In genomic region chr13:97441803-97442202, GRCm38 (mm10) we compare ENCODE assay signal across 8 mouse cellular contexts.
DNase-seq lines count a peak whose midpoint lies in the region; ATAC-seq and TF ChIP-seq lines count a peak whose summit lies in the region.

No protein-coding gene starts in this region.

- no peaks in the 10 kb centered on the region for H3K27me3 ChIP-seq in heart, embryonic 10.5 days (ENCODE audit: insufficient read depth, poor library complexity, severe bottlenecking)
- H3K27me3 ChIP-seq in liver, embryonic 11.5 days (replicated peaks; ENCODE audit: control insufficient read depth, insufficient read depth, low read length): no peaks in the 10 kb centered on the region; the same call in 1 of the 2 replicates
- H3K27me3 ChIP-seq in limb, embryonic 14.5 days (ENCODE audit: control insufficient read depth, insufficient read depth, low read length): no peaks in the 10 kb centered on the region

- DNase-seq in heart, embryonic 10.5 days (ENCODE audit: low spot score): no peak
- no peak for DNase-seq in heart, postnatal 14 days
- DNase-seq in liver, embryonic 11.5 days (ENCODE audit: low spot score): no peak
- no peak for DNase-seq in liver
- DNase-seq in brain, adult 2 months (ENCODE audit: low read depth, low spot score): peak; percentile 53
- no peak for DNase-seq in limb, embryonic 14.5 days (ENCODE audit: low spot score)
- no peak for DNase-seq in adrenal gland, postnatal 25 days
- no peak for DNase-seq in adrenal gland, adult 2 months

- H3K4me2 ChIP-seq in liver, embryonic 11.5 days: peak overlapping the region; percentile 43
- H3K4me2 ChIP-seq in limb, embryonic 14.5 days (replicated peaks; ENCODE audit: low read depth, low read length, severe bottlenecking): 0 out of 2 replicates have a peak overlapping the region, but pooled peaks have one; percentile 16

- H3K4me3 ChIP-seq in heart, embryonic 10.5 days: no peak overlapping the region
- H3K4me3 ChIP-seq in liver, embryonic 11.5 days (ENCODE audit: low read depth, low read length): no peak overlapping the region
- H3K4me3 ChIP-seq in limb, embryonic 14.5 days (replicated peaks; ENCODE audit: low read length): no peak overlapping the region

- H3K4me1 ChIP-seq in heart, embryonic 10.5 days: peaks cover 53% of the 10 kb centered on the region
- H3K4me1 ChIP-seq in liver, embryonic 11.5 days (replicated peaks; ENCODE audit: control insufficient read depth, insufficient read depth, low read length): peaks cover 38% of the 10 kb centered on the region
- peaks cover 35% of the 10 kb centered on the region for H3K4me1 ChIP-seq in limb, embryonic 14.5 days (ENCODE audit: control insufficient read depth, insufficient read depth, low read length)

- no peak overlapping the region for H3K9ac ChIP-seq in liver, embryonic 11.5 days (ENCODE audit: low read depth, low read length)
- no peak overlapping the region for H3K9ac ChIP-seq in limb, embryonic 14.5 days (ENCODE audit: low read depth, low read length, severe bottlenecking)

- H3K9me3 ChIP-seq in heart, embryonic 10.5 days: no peaks in the 10 kb centered on the region
- H3K9me3 ChIP-seq in liver, embryonic 11.5 days (ENCODE audit: control insufficient read depth, low read length): no peaks in the 10 kb centered on the region
- no peaks in the 10 kb centered on the region for H3K9me3 ChIP-seq in limb, embryonic 14.5 days (ENCODE audit: control insufficient read depth, low read length)

- H3K27ac ChIP-seq in heart, embryonic 10.5 days: peak overlapping the region; percentile 83
- H3K27ac ChIP-seq in liver, embryonic 11.5 days (ENCODE audit: low read depth, low read length): 0 out of 2 replicates have a peak overlapping the region, but pooled peaks have one; percentile 0
- H3K27ac ChIP-seq in limb, embryonic 14.5 days (replicated peaks; ENCODE audit: low read depth, low read length): no peak overlapping the region

- no peaks in the 10 kb centered on the region for H3K36me3 ChIP-seq in heart, embryonic 10.5 days
- no peaks in the 10 kb centered on the region for H3K36me3 ChIP-seq in liver, embryonic 11.5 days (ENCODE audit: control insufficient read depth, insufficient read depth, low read length)
- no peaks in the 10 kb centered on the region for H3K36me3 ChIP-seq in limb, embryonic 14.5 days (ENCODE audit: control insufficient read depth, insufficient read depth, low read length)

- 34% methylated on average over 2 of the region's 2 CpGs for WGBS in heart, embryonic 10.5 days
- WGBS in liver, embryonic 11.5 days: 40% methylated on average over 2 of the region's 2 CpGs
- 39% methylated on average over 2 of the region's 2 CpGs for WGBS in limb, embryonic 14.5 days

- ATAC-seq in liver, embryonic 11.5 days (replicated peaks; ENCODE audit: low FRiP score): no peak
- no peak for ATAC-seq in limb, embryonic 14.5 days (ENCODE audit: low FRiP score, low read depth)

- intact Hi-C loops in heart, postnatal 14 days (cut with DNase I): no loop called here

- no peak for TF ChIP-seq POLR2A in limb, embryonic 14.5 days (IDR thresholded peaks at IDR 0.05; ENCODE audit: borderline replicate concordance, extremely low read depth, insufficient read depth, insufficient read length)
